Mouse (Mus musculus): Measurements from ENCODE around the gene Fcmr.

The Fcmr gene

DNA sequence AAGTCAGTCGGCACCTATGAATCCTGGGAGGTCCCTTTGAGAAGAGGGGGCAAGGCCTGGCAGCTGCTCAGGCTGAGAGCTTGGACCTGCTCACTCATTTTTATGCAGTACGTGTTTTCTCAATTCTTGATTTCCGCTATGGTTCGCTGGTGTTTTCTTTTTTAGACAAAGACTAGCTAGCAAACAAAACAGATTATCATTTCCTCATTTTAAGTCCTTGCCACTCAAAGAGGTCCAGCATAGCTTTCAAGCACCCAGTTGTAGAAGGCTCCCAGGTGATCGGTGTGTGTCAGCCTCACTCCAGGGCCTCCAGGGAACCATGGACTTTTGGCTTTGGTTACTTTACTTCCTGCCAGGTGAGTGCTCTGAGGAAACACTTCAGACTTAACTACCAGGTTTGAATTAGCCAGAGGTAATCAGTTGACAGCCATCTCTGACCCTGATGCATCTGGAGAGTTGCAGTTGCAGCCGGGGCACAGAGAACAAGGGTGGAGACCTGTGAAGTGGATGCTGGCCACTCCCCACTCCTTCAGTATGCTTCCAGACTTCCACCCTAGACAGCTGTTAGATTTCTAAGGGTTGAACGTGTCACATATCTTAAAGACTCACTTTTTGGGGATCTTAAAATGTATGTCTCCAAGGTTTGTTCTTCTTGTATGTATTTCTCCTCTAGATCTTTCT is at the start of gene Fcmr:
Gene Fcmr (plus strand): TSS at position 129 of the 681 bp plus-strand sequence.
- DNase-seq (ENCODE audit: low spot score in 2 of 2) = peak; percentile 79 to 83

GRCm38 (mm10) chr1:130819737-130820136 is 45.7 kb upstream of the Fcmr start:
- DNase-seq (ENCODE audit: low spot score in 2 of 2) = peak; percentile 61 to 62

- peak; percentile 84 to 85 for DNase-seq (ENCODE audit: low spot score in 2 of 2)
These were observed 44.9 kb upstream of the Fcmr start for GRCm38 (mm10) chr1:130820316-130821148.

DNA sequence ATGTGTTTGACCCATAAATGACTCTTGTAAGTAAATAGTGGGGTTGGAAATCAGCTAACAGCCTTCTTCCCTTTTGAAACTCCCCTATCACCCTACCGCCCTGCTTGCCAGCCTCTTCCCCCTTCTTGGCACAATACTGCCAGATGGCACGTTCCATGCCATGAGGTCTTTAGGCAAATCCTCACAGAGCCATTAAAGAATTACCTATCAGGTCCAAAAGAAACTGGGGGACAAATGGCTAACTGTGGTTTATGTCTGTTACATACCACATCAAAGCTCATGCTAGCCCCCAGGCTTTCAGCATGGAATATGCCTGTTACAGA is 44.4 kb upstream of the Fcmr start:
- DNase-seq (ENCODE audit: low spot score in 2 of 2) = peak; percentile 38 to 56

DNA sequence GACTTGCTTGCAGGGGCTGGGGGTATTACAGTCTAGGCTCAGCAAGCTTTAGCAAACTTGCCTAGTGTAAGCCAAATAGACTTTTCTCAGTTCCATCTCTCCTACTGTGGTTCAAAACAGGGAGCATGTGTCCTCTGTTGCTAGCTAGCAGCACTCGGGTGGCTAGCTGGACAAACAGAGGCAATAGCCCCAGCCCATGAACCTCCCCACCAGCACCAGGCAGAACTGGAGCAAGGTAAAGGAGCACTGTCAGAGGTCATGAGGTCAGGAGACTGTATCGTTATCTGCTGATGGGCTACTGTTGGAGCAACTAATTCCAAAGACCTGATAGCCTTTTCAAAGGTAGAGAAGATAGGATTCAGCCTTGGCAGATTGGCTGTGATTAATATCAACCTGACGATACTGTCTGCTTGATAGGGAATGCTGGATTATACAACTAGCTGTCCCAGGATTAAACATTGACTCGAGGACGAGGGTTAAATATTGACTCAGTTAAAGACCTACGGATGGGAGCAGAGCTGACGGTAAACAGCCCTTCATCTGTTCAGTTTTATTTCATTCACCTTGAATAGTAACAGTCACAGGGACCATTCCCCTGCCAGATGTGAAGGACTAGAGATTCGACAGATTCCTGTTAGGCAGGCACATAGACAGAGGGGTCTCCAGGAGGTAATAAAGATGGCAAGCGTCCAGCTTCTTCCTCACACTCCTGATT is 43.4 kb upstream of the Fcmr start:
- no peak for DNase-seq (ENCODE audit: low spot score in 2 of 2)

DNA sequence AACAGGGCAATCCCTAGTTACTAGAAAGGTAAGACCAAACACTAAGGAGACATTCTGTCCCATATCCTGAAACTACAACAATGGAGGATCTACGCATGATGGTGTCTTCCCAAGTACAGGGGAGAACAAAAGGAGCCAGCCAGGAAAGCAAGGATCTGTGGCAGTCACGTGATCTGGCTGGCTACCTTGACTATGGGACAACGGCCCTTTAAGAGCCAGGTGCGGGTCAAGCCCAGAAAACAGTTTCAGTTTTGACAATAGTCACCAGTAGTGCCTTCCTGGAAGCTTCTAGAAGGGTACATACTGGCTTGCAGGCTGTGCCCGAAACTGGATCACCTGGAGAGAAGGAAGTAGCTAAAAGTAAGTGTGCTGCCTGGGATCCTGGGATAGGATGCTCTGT is 39.0 kb upstream of the Fcmr start, which contains the start of gene Pigr:
Gene Pigr (plus strand): TSS at position 237 of the 400 bp plus-strand sequence.
- DNase-seq (ENCODE audit: low spot score in 2 of 2) = no peak

DNA sequence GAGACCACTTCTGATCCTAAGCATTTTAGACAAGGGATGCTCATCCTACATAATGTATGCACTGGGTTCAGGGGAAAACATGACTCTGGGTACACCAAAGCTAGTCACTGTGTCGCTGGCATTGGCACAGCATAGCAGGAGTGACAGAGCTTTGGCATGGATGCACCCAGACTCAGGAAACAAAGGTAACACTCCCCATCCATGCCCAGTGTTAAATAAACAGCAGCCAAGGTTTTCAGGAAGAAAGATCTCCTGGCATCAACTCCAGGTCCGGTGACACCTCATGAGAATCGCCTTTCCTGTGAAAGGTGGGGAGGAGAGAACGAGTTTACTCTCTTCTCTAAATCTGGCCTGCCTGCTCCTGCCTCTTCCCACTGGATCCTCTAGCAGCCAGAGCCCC is 36.8 kb upstream of the Fcmr start:
- no peak for DNase-seq (ENCODE audit: low spot score in 2 of 2)

- DNase-seq (ENCODE audit: low spot score in 2 of 2) = no peak
These were observed 35.3 kb upstream of the Fcmr start for GRCm38 (mm10) chr1:130829906-130830830.

GRCm38 (mm10) chr1:130832230-130833149 is 33.0 kb upstream of the Fcmr start:
- DNase-seq (ENCODE audit: low spot score in 2 of 2) = no peak

- DNase-seq (ENCODE audit: low spot score in 2 of 2) = no peak
These were observed 30.1 kb upstream of the Fcmr start for GRCm38 (mm10) chr1:130835161-130835936.

DNA sequence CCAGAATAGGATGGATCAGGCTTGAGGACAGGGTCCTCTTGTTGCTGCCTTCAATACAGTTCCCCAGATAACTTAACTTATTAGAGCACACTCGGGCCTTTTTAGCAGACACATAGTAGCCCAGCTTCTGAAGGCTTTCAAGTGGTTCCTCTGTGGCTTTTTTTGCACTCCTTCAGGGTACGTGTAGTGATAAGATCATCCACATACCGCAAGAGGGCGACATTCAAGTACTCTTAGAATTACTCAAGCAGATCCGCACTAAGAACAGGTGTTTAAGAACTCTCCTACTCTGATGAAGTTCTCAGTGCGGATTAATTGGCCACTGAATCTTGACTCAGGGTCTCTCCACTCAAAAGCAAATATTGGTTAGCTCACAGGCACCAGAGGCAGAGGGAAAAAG is 27.2 kb upstream of the Fcmr start:
- DNase-seq (ENCODE audit: low spot score in 2 of 2) = peak; percentile 79 to 89

GRCm38 (mm10) chr1:130840599-130841379 is 24.7 kb upstream of the Fcmr start:
- no peak for DNase-seq (ENCODE audit: low spot score in 2 of 2)

DNA sequence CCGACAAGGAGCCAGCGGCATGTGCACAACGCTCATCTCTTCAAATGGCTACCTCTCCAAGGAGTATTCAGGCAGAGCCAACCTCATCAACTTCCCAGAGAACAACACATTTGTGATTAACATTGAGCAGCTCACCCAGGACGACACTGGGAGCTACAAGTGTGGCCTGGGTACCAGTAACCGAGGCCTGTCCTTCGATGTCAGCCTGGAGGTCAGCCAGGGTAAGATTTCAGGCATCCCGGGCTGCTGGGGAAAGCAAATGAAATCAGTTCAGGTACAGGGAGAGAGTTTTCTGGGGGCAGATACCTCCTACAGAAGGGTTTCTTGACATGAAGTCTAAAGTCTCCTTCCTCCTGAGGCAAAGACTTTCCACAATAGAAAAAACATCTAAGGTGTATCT is 23.8 kb upstream of the Fcmr start:
- DNase-seq (ENCODE audit: low spot score in 2 of 2) = no peak

- DNase-seq (ENCODE audit: low spot score in 2 of 2) = no peak
These were observed 21.0 kb upstream of the Fcmr start for GRCm38 (mm10) chr1:130844516-130844915.

GRCm38 (mm10) chr1:130849530-130850214 is 15.8 kb upstream of the Fcmr start:
- no peak for DNase-seq (ENCODE audit: low spot score in 2 of 2)

DNA sequence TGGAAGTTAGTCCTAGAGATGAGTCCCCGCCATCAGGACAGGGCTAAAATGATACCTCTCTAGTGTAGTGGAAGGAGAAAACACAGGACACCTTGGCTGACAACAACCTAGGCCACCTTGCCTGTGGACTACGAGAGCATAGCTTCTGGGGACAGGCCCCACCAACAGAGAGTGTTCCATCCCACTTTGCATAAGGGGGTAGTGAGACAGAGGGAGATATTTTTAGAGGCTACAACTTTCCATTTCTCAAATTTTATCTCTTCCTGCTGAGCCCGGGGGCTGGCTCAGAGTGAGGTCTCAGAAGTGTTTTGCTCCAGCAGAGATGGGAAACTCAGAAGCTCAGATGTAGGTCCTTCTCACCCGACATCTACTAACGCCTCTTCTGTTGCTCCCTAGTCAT is 15.1 kb upstream of the Fcmr start:
- DNase-seq (ENCODE audit: low spot score in 2 of 2) = peak; percentile 86 to 88

DNA sequence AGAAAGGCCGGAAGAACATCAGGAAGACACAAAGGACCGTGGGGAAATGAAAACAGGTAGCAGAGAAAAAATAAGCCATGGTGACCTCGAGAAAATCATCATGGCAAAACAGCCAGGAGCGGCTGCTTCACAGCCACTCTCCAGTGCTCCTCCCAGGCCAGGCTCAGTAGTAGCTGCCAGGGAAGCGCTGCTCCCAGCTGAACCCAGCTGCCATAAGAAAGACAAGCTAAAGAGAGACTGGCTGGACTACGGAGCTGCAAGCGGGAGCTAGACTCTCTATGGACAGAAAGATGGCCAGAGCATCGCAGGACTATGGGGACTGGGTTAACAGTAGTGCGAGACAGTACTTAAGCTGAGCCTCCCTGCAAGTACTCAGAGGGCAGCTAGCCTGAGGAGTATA is 10.7 kb upstream of the Fcmr start:
- no peak for DNase-seq (ENCODE audit: low spot score in 2 of 2)

GRCm38 (mm10) chr1:130855723-130856122 is 9.7 kb upstream of the Fcmr start:
- DNase-seq (ENCODE audit: low spot score in 2 of 2) = no peak

All from spleen, postnatal 36 days (tissue).